Mouse (Mus musculus) stomach, embryonic 14.5 days (tissue): ENCODE measurements around the gene Tor2a. TPM values are rescaled to one million over a fixed set of nuclear protein-coding genes. Genes with fewer than 3 reads are reported as not detected.

Source experiments
- ATAC-seq: fragments of 200-750 bp; cut with Nextera tagmentation; 2 replicates; pipeline ENCODE4 v1.8.0; 2017; ENCODE audit warnings: low read depth, moderate TSS enrichment; ENCODE audit not compliant: insufficient number of reproducible peaks, insufficient read depth, low FRiP score
- H3K27ac ChIP-seq: fragments of 300-500 bp; sonication (generic); 2 replicates; pipeline ENCODE4 v1.5.1; 2014; ENCODE audit warnings: mild to moderate bottlenecking, low read length, moderate library complexity, mixed read lengths
- H3K27me3 ChIP-seq: fragments of 300-500 bp; sonication (generic); 2 replicates; pipeline ENCODE4 v1.6.1; 2014; ENCODE audit warnings: low read length, control low read depth, mixed read lengths; ENCODE audit not compliant: control insufficient read depth, insufficient read depth
- H3K36me3 ChIP-seq: fragments of 300-500 bp; sonication (generic); 2 replicates; pipeline ENCODE4 v1.6.1; 2014; ENCODE audit warnings: mild to moderate bottlenecking, control low read depth, low read length, moderate library complexity, mixed read lengths; ENCODE audit not compliant: control insufficient read depth, insufficient read depth
- H3K4me1 ChIP-seq: fragments of 300-500 bp; sonication (generic); 2 replicates; pipeline ENCODE4 v1.6.1; 2014; ENCODE audit warnings: low read length, control low read depth, mixed read lengths; ENCODE audit not compliant: control insufficient read depth, insufficient read depth
- H3K4me2 ChIP-seq: fragments of 300-500 bp; sonication (generic); replicated peaks from 2 replicates; pipeline ENCODE4 v1.6.1; 2014; ENCODE audit warnings: low read depth, low read length, control low read depth
- H3K4me3 ChIP-seq: fragments of 300-500 bp; sonication (generic); 2 replicates; pipeline ENCODE4 v1.5.1; 2014; ENCODE audit warnings: low read depth, low read length, control low read depth
- H3K9ac ChIP-seq: fragments of 300-500 bp; sonication (generic); replicated peaks from 2 replicates; pipeline ENCODE4 v1.6.1; 2014; ENCODE audit warnings: low read depth, mild to moderate bottlenecking, control low read depth, low read length, moderate library complexity, mixed read lengths
- H3K9me3 ChIP-seq: fragments of 300-500 bp; sonication (generic); 2 replicates; pipeline ENCODE4 v1.6.1; 2016; ENCODE audit warnings: low read depth, low read length, control low read depth; ENCODE audit not compliant: control insufficient read depth
- WGBS: fragments of 180-500 bp; shearing (Covaris S2); extraction: QIAGEN DNeasy Blood & Tissue Kit; methylation state at CpG from one replicate; pipeline ENCODE4 v1.1.7; 2014; 5-methylcytosine and 5-hydroxymethylcytosine counted together
- polyA plus RNA-seq: library from polyadenylated mRNA; unstranded; fragments of >200 nt; fragmentation: Nextera tagmentation; extraction: Ambion mirVana; gene quantifications from 2 replicates; pipeline ENCODE4 v1.2.1, GENCODE M21; 2014

Tor2a gene
- polyA plus RNA-seq, 1 experiment from 2014 or later: 71.3 TPM

- H3K27ac ChIP-seq: no peak overlapping the region
Measured at GRCm38 (mm10) chr2:32732695-32733094, 24.3 kb upstream of the Tor2a start.

GRCm38 (mm10) chr2:32734480-32734879, 22.6 kb upstream of the Tor2a start:
- Histone ChIP-seq H3K4me1 (peaks cover 35% of the 10 kb centered on the region), H3K9ac (no peak overlapping the region), H3K36me3 (no peaks in the 10 kb centered on the region; the same call in 1 of the 2 replicates), H3K4me3 (no peak overlapping the region), H3K4me2 (no peak overlapping the region), H3K27me3 (no peaks in the 10 kb centered on the region), H3K9me3 (no peaks in the 10 kb centered on the region), H3K27ac (peak overlapping the region; percentile 63; the same call in 1 of the 2 replicates)
- WGBS: 40% methylated on average over 4 of the region's 4 CpGs
- no peak for ATAC-seq

More at GRCm38 (mm10) chr2:32732695-32733094, 24.3 kb upstream of the Tor2a start:
- Histone ChIP-seq H3K4me2 (no peak overlapping the region), H3K9ac (no peak overlapping the region), H3K4me3 (no peak overlapping the region), H3K4me1 (peaks cover 38% of the 10 kb centered on the region), H3K9me3 (no peaks in the 10 kb centered on the region), H3K36me3 (no peaks in the 10 kb centered on the region; the same call in 1 of the 2 replicates), H3K27me3 (no peaks in the 10 kb centered on the region)
- WGBS: 79% methylated on average over 6 of the region's 6 CpGs
- ATAC-seq: no peak

GRCm38 (mm10) chr2:32734933-32735332, 22.1 kb upstream of the Tor2a start:
- WGBS: 51% methylated on average over 4 of the region's 4 CpGs
- Histone ChIP-seq H3K4me3 (no peak overlapping the region), H3K27ac (peak overlapping the region; percentile 63; the same call in 1 of the 2 replicates), H3K9ac (no peak overlapping the region), H3K36me3 (no peaks in the 10 kb centered on the region; the same call in 1 of the 2 replicates), H3K4me2 (no peak overlapping the region), H3K9me3 (no peaks in the 10 kb centered on the region), H3K4me1 (peaks cover 35% of the 10 kb centered on the region), H3K27me3 (no peaks in the 10 kb centered on the region)
- ATAC-seq: no peak

GRCm38 (mm10) chr2:32736306-32736829, 20.7 kb upstream of the Tor2a start:
- Histone ChIP-seq H3K36me3 (no peaks in the 10 kb centered on the region; the same call in 1 of the 2 replicates), H3K4me3 (no peak overlapping the region), H3K27ac (peak overlapping the region; percentile 11; the same call in 1 of the 2 replicates), H3K9ac (no peak overlapping the region), H3K4me1 (peaks cover 27% of the 10 kb centered on the region), H3K4me2 (no peak overlapping the region), H3K27me3 (0 out of 2 replicates have a peak, but pooled peaks cover under 1% of the 10 kb centered on the region), H3K9me3 (no peaks in the 10 kb centered on the region)
- ATAC-seq: no peak
- WGBS: 51% methylated on average over 3 of the region's 3 CpGs

GRCm38 (mm10) chr2:32737008-32737407, 20.0 kb upstream of the Tor2a start:
- ATAC-seq: no peak
- no peak overlapping the region for H3K4me3 ChIP-seq
- no peak overlapping the region for H3K27ac ChIP-seq
- peaks cover 28% of the 10 kb centered on the region for H3K4me1 ChIP-seq
- no peak overlapping the region for H3K4me2 ChIP-seq
- H3K9me3 ChIP-seq: no peaks in the 10 kb centered on the region
- 0 out of 2 replicates have a peak, but pooled peaks cover 7% of the 10 kb centered on the region for H3K27me3 ChIP-seq
- no peaks in the 10 kb centered on the region; the same call in 1 of the 2 replicates for H3K36me3 ChIP-seq
- no peak overlapping the region for H3K9ac ChIP-seq
- WGBS: 64% methylated on average over 6 of the region's 6 CpGs

- WGBS: 69% methylated on average over 4 of the region's 4 CpGs
- Histone ChIP-seq H3K4me2 (no peak overlapping the region), H3K4me1 (peaks cover 25% of the 10 kb centered on the region), H3K27me3 (0 out of 2 replicates have a peak, but pooled peaks cover 14% of the 10 kb centered on the region), H3K4me3 (no peak overlapping the region), H3K9ac (no peak overlapping the region), H3K27ac (no peak overlapping the region), H3K9me3 (no peaks in the 10 kb centered on the region), H3K36me3 (no peaks in the 10 kb centered on the region; the same call in 1 of the 2 replicates)
- ATAC-seq: no peak
Measured at GRCm38 (mm10) chr2:32739311-32739710, 17.7 kb upstream of the Tor2a start.

- Histone ChIP-seq H3K27ac (no peak within 1 kb of the TSS), H3K4me2 (peak within 1 kb of the TSS; percentile 93), H3K36me3 (peaks cover 3% of the 10 kb centered on the region), H3K27me3 (0 out of 2 replicates have a peak, but pooled peaks cover 14% of the 10 kb centered on the region), H3K9ac (peak within 1 kb of the TSS; percentile 28; the same call in 1 of the 2 replicates), H3K4me3 (peak within 1 kb of the TSS; percentile 39), H3K4me1 (peaks cover 16% of the 10 kb centered on the region), H3K9me3 (no peaks in the 10 kb centered on the region)
- ATAC-seq: no peak
- WGBS: 8% methylated on average over 11 of the region's 11 CpGs
Measured at GRCm38 (mm10) chr2:32740916-32741272, 16.1 kb upstream of the Tor2a start, which contains the start of gene 6330409D20Rik. Gene 6330409D20Rik (minus strand): TSS chr2:32741016.

GRCm38 (mm10) chr2:32741273-32742172, 15.5 kb upstream of the Tor2a start:
- Histone ChIP-seq H3K9ac (peak overlapping the region; percentile 28; the same call in 1 of the 2 replicates), H3K4me3 (peak overlapping the region; percentile 39), H3K9me3 (no peaks in the 10 kb centered on the region), H3K36me3 (peaks cover 9% of the 10 kb centered on the region), H3K4me1 (peaks cover 13% of the 10 kb centered on the region), H3K27ac (no peak overlapping the region), H3K4me2 (peak overlapping the region; percentile 93), H3K27me3 (0 out of 2 replicates have a peak, but pooled peaks cover 14% of the 10 kb centered on the region)
- 6% methylated on average over 57 of the region's 58 CpGs for WGBS
- ATAC-seq: peak; percentile 70
